Mouse (Mus musculus): ENCODE measurements around the gene Ctdspl2. TPM values are rescaled to one million over a fixed set of nuclear protein-coding genes. Genes with fewer than 3 reads are reported as not detected.
"Not testable (repeated sequence)": the region's sequence is repeated elsewhere in the genome, so short reads cannot be mapped to it uniquely, and the experiment has no call there.

The Ctdspl2 gene
- total RNA-seq (2015; ENCODE audit: low replicate concordance) = 40.7 and 98.1 TPM in 2 replicates
- total RNA-seq (2017; ENCODE audit: low replicate concordance) = 66.6 and 92.0 TPM in 2 replicates

- peak; percentile 92 for ATAC-seq (replicated peaks; ENCODE audit: low FRiP score, poor library complexity, severe bottlenecking)
Measured at GRCm38 (mm10) chr2:121955765-121956223, at the start of gene Ctdspl2, which contains the start of gene Mageb3. Ctdspl2 (plus strand) TSS chr2:121956001. Mageb3 (minus strand) TSS chr2:121956092.

GRCm38 (mm10) chr2:121909975-121910374 lies 45.8 kb upstream of the Ctdspl2 start:
- ATAC-seq (replicated peaks; ENCODE audit: low FRiP score, poor library complexity, severe bottlenecking) = no peak

DNA sequence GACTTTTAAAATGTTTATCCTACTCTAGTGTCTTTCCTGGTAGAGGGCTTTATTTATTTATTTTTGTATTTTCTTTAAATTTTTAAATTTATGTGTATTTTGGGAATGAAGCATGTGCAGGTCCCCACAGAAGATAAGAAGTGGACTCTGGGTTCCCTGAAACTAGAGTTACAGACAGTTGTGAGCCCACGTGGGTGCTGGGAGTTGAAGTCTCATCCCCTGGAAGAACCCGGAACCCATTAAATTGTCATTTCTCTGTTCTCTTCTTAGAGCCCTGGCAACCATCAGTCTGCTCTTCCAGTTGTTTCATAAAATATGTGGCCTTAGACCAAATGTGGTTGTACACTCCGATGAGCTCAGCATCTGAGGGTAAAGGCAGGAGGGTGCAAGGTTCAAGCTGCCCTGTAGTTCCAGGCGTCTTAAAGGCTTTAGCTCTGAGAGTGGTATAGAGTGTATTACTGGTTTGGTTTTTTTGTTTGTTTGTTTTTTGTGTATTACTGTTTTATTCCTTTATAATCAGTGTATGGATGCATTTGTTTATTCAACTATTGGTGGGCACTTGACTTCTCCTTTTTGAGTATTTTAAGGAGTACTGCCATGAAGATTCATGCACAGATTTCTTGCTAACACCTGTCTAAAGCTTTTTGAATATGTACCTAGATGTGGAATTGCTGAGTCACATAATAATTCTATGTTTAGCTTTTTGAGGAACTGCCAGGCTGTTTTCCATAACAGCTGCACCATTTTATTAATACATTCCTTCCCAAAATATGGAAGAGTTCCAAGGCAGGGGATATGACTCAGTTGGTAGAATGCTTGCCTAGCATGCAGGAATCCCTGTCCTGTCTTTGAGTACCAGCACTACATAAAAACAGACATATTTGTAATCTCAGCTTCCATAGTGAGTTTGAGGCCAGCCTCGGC lies 39.5 kb upstream of the Ctdspl2 start:
- ATAC-seq (replicated peaks; ENCODE audit: low FRiP score, poor library complexity, severe bottlenecking) = no peak

DNA sequence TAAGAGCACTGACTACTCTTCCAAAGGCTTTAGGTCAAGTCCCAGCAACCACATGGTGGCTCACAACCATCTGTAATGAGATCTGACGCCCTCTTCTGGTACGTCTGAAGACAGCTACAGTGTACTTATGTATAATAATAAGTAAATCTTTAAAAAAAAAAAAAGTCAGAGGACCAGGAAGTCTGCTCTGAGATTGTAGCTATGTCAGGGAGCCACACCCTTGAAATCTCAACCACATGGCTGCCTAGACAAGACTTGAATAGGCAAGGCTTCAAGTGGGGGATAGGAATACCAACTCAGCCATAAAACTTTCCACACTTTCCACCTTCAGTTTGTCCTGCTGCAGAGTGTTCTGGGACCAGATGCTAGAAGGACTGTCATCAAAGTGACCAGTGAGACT lies 18.2 kb upstream of the Ctdspl2 start:
- ATAC-seq (replicated peaks; ENCODE audit: low FRiP score, poor library complexity, severe bottlenecking) = not testable (repeated sequence)

- ATAC-seq (replicated peaks; ENCODE audit: low FRiP score, poor library complexity, severe bottlenecking) = no peak
Measured at GRCm38 (mm10) chr2:121943364-121943763, 12.4 kb upstream of the Ctdspl2 start.

DNA sequence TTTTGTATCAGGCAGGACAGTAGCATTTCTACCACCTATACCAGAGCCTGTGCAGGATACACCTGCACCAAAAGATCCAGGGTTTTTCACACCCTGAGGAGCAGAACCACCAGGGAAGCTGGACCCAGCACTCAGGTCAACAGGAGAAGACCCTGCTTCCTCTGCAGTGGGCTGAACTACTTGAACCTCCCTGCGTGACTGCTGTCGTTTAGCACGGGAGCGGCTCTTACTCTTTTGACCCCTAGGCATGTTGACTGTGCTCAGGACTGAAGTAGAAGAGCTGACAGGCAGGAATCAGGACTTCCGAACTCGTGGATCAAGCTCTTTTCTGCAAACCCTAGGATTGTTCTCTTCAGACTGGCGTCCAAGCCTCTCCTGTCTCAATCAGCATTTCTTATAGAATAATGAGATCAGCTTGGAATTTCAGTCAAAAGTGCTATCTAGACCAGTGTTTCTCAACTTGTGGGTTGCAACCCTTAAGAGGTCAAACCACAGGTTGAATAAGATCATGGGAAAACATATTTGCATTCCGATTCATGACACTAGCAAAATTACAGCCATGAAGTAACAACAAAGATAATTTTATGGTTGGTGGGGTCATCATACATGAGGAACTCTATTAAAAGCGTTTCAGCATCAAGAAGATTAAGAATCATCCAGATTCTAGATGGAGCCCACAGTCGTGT lies 687 bp upstream of the Ctdspl2 start:
- no peak for ATAC-seq (replicated peaks; ENCODE audit: low FRiP score, poor library complexity, severe bottlenecking)

DNA sequence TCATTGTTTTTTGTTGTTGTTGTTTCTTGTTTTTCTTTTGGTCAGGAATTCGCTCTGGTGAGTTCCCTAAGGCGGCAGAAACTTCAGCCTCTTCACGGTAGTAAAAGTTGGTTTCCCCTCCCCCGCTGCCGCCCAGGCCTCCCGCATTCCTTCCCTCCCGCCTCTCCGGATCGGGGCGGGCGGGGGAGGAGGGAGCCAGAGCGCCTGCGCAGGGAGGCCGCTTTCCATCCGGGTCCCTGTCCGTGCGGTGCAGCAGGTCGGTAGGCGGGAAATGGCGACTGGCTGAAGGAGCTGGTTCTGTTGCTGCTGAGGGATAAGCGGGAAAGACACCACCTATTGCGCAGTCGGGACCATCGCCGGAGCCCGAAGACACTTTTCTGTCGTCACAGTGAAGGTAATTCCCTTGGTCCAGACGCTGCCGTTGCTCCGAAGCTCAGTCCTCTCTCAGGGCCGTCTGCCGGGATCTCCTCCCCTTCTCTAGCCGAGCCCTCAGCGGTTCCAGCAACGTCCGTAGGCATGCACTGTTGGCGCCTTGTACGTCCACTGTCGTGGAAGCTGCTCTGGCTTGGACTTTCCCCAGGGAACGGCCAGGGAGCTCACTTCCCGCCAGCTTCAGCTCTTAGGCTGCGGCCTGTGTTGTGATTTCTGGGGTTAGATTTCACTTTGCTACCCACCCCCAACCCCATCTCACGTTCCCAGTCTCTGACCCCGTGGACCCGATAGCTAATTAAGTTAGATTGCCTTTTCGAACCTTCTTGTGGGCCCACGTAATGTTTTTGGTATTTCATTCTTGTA lies 620 bp downstream of the Ctdspl2 start:
- ATAC-seq (replicated peaks; ENCODE audit: low FRiP score, poor library complexity, severe bottlenecking) = peak; percentile 89

DNA sequence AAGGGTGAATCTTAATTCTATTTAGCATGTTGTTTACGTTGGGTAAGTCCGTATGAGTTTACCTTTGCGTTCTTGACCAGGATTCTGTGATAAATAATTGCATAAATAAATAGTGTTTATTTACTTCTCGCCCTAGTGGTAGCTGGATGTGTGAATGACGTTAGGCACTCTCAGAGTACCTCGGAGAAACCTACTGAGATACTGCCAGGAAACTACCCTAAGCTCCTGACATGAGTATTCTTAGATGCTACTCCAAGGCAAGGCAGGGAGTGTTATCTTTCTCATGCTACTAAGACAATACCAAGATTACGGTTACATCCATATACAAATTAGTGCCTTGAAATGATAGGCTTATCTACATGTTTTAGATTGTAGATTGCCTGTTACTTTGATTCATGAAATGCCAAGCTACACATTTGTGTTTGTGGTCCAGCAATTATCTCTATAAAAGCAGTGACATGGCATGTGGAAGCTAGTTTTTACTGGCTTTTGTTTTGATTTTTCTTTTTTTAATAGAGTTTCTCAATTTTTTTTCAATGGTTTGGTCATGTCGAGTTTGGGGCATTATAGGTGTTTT lies 1.5 kb downstream of the Ctdspl2 start:
- ATAC-seq (replicated peaks; ENCODE audit: low FRiP score, poor library complexity, severe bottlenecking) = no peak

- no peak for ATAC-seq (replicated peaks; ENCODE audit: low FRiP score, poor library complexity, severe bottlenecking)
Measured at GRCm38 (mm10) chr2:121995738-121996137, 39.9 kb downstream of the Ctdspl2 start.

GRCm38 (mm10) chr2:122008832-122009231 lies 53.0 kb downstream of the Ctdspl2 start:
- no peak for ATAC-seq (replicated peaks; ENCODE audit: low FRiP score, poor library complexity, severe bottlenecking)

DNA sequence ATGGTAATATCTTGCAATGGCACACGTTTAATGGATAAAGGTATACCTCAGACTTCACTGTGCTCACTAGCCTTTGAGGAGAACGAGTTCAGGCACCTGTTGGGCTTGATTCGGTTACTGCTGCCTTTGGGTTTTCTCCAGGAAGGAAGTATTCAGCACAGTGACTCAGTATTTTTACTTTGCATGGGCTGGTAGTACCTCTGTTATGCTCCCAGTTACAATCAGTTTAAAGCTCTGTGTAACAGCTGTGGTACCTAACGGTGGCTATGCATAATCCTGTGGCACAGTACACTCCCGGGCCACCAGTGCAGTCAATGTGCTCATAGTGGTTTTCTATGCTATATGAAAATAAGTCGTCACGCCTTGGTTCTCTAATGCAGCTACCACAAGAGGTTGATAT lies 55.6 kb downstream of the Ctdspl2 start:
- ATAC-seq (replicated peaks; ENCODE audit: low FRiP score, poor library complexity, severe bottlenecking) = no peak

DNA sequence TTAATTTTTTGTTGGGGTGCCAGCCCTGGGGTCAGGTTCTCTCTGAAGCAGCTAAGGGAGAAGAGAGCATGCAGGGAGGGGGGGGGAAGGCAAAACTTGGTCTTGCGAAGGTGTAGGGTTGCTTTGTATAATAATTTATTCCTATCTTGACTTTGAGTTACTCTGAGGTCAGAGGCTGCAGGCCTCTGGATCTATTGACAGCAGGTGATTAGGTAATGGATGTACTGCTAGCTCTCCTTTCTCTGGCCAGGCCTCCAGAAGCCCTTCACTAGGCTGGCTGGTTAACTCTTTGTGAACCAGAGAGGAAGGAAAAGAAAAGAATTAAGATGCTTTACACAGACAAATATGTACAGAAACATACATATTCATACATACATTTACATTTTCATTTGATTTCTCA lies 62.9 kb downstream of the Ctdspl2 start:
- ATAC-seq (replicated peaks; ENCODE audit: low FRiP score, poor library complexity, severe bottlenecking) = no peak

DNA sequence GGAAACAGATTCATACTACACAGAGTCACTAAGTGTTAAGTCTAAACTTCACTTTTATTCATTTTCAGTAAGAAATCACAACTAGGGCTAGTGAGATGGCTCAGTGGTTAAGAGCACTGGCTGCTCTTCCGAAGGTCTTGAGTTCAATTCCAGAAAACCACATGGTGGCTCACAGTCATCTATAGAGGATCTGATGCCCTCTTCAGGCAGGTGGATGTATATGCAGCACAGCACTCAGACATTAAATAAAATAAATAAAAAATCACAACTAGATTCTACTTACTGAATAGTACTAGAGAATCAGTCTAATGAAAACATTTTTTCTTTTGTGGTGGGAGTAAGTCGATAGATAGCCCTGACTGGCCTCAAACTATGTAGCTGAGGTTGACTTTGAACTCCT lies 66.5 kb downstream of the Ctdspl2 start:
- 0 out of 2 replicates have a peak, but pooled peaks have one; percentile 51 for ATAC-seq (replicated peaks; ENCODE audit: low FRiP score, poor library complexity, severe bottlenecking)

GRCm38 (mm10) chr2:122027091-122027490 lies 71.3 kb downstream of the Ctdspl2 start:
- ATAC-seq (replicated peaks; ENCODE audit: low FRiP score, poor library complexity, severe bottlenecking) = not testable (repeated sequence)

- peak; percentile 87 for ATAC-seq (replicated peaks; ENCODE audit: low FRiP score, poor library complexity, severe bottlenecking)
Measured at GRCm38 (mm10) chr2:122027862-122028755, 72.3 kb downstream of the Ctdspl2 start, which contains the start of gene Eif3j1. Eif3j1 (plus strand) TSS chr2:122028546.

DNA sequence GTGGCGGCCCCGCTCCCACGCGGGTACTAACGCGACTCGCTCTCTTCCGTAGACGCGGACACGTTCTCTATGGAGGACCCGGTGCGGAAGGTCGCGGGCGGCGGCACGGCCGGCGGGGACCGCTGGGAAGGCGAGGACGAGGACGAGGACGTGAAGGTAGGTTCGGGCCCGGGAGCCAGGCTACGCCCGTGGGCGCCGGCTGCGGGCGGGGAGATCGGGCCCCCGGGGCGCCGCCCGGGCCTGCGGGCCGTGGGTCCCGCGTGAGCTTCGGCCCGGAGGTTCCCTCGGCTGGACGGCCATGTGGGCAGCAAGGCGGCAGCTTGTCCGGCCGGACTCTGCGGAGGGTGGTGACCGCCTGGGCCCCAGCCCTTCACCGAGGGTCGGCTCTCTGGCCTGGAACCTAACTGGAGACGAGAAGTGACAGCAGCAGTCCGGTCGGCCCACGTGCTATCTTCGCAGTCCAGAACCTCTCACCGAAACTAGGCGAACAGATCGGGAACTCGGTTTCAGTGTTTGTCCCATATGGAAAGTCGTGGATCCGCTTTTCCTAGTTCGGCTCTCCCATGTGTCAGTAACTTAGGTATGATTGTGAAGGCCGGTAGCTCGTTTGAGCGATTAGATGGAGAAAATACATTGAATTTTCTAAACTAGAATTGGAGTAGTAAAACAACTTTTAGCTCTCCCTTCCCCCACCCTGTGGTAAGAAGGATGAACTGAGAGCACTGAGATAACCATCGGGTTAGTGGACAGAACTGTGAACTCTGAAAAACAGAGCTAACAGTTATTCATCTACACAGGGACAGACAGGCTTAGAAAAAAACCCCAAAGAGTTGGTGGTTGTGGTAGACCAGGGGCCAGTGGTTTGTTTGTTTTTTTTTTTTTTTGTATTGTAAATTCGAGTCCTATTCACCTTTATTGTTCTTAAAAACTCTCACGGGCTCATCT lies 73.2 kb downstream of the Ctdspl2 start:
- peak; percentile 50; the same call in 1 of the 2 replicates for ATAC-seq (replicated peaks; ENCODE audit: low FRiP score, poor library complexity, severe bottlenecking)

GRCm38 (mm10) chr2:122031970-122032369 lies 76.2 kb downstream of the Ctdspl2 start:
- ATAC-seq (replicated peaks; ENCODE audit: low FRiP score, poor library complexity, severe bottlenecking) = no peak
